Mouse (Mus musculus): ENCODE measurements around the gene Gm3043. TPM values are rescaled to one million over a fixed set of nuclear protein-coding genes. Genes with fewer than 3 reads are reported as not detected.
"Not testable (repeated sequence)": the region's sequence is repeated elsewhere in the genome, so short reads cannot be mapped to it uniquely, and the experiment has no call there.

The Gm3043 gene
- total RNA-seq (2021), result not detected
- long read RNA-seq, experiment 1, result 0 reads
- long read RNA-seq, experiment 2, result 0 reads

GRCm38 (mm10) chr14:3688483-3688882 lies at the start of gene Gm3043:
Gene Gm3043 (plus strand): TSS chr14:3688783.
- not testable (repeated sequence) for DNase-seq

- DNase-seq, result not testable (repeated sequence)
Measured at GRCm38 (mm10) chr14:3651730-3652129, 36.9 kb upstream of the Gm3043 start, which contains the start of gene Gm3020. Gene Gm3020 (plus strand): TSS chr14:3652030.

Other genes starting within 250 kb of the Gm3043 start
- gene Gm10408, start 239.4 kb upstream of the Gm3043 start, total RNA-seq (2021), result not detected
- not detected for gene Gm3012, start 54.3 kb upstream of the Gm3043 start, total RNA-seq (2021)
- gene Gm3020, start 36.8 kb upstream of the Gm3043 start, total RNA-seq (2021), result under 1 TPM in 1 of 2 experiments, not detected in 1; 0.24 TPM
- not detected for gene Gm3002, start 121.3 kb downstream of the Gm3043 start, total RNA-seq (2021)
- gene Gm3033, start 157.5 kb downstream of the Gm3043 start, total RNA-seq (2021), result not detected
- not detected for gene Gm2916, start 195.4 kb downstream of the Gm3043 start, total RNA-seq (2021)
- gene Gm3029, start 243.0 kb downstream of the Gm3043 start, total RNA-seq (2021), result not detected